Mouse (Mus musculus) embryonic fibroblast, embryonic 13.5 days (primary cell): Measurements from ENCODE around the gene Slc22a20. TPM values are rescaled to one million over a fixed set of nuclear protein-coding genes. Genes with fewer than 3 reads are reported as not detected.

Experiments
- H3K27ac ChIP-seq: 2 replicates; pipeline ENCODE4 v1.5.1; 2012; ENCODE audit warnings: low read length, control low read depth, inconsistent platforms; ENCODE audit not compliant: insufficient read depth
- H3K4me1 ChIP-seq: 2 replicates; pipeline ENCODE4 v1.6.1; 2011; ENCODE audit warnings: low read length; ENCODE audit not compliant: control insufficient read depth, insufficient read depth
- H3K4me3 ChIP-seq: 2 replicates; pipeline ENCODE4 v1.5.1; 2011; ENCODE audit warnings: mild to moderate bottlenecking, control low read depth, low read length; ENCODE audit not compliant: insufficient read depth
- CTCF ChIP-seq: IDR thresholded peaks from 2 replicates; pipeline ENCODE4 v1.5.1; 2011; ENCODE audit warnings: mild to moderate bottlenecking, control low read depth, low read length, moderate library complexity, borderline replicate concordance; ENCODE audit not compliant: insufficient read depth
- POLR2A ChIP-seq: IDR thresholded peaks from 2 replicates; pipeline ENCODE4 v1.6.1; 2011; ENCODE audit warnings: low read depth, mild to moderate bottlenecking, control low read depth, low read length, moderate library complexity
- polyA plus RNA-seq: library from polyadenylated mRNA; stranded (reverse); fragments of >200 nt; gene quantifications from 2 replicates; pipeline ENCODE4 v1.2.4, GENCODE M21; 2011; ENCODE audit warnings: low read depth; ENCODE audit not compliant: missing spikeins, insufficient read length

Slc22a20 gene
- polyA plus RNA-seq, 1 experiment: not detected

- H3K4me3 ChIP-seq: no peak overlapping the region
- TF ChIP-seq POLR2A (no peak), CTCF (no peak)
- no peak overlapping the region for H3K27ac ChIP-seq
- H3K4me1 ChIP-seq: peaks cover 20% of the 10 kb centered on the region
Observed at GRCm38 (mm10) chr19:5942581-5942980, 43.4 kb downstream of the Slc22a20 start.

GRCm38 (mm10) chr19:5940656-5941055 lies 45.3 kb downstream of the Slc22a20 start:
- Histone ChIP-seq H3K4me3 (no peak overlapping the region), H3K27ac (peak overlapping the region; percentile 90), H3K4me1 (peaks cover 15% of the 10 kb centered on the region)
- TF ChIP-seq CTCF (no peak), POLR2A (no peak)

GRCm38 (mm10) chr19:5940173-5940572 lies 45.8 kb downstream of the Slc22a20 start:
- Histone ChIP-seq H3K27ac (peak overlapping the region; percentile 90), H3K4me1 (peaks cover 10% of the 10 kb centered on the region), H3K4me3 (no peak overlapping the region)
- no peak for TF ChIP-seq CTCF
- TF ChIP-seq POLR2A: no peak

- Histone ChIP-seq H3K27ac (peak overlapping the region; percentile 56), H3K4me1 (peaks cover 9% of the 10 kb centered on the region), H3K4me3 (no peak overlapping the region)
- no peak for TF ChIP-seq POLR2A
- TF ChIP-seq CTCF: no peak
Observed at GRCm38 (mm10) chr19:5939715-5940114, 46.2 kb downstream of the Slc22a20 start.

GRCm38 (mm10) chr19:5938516-5938915 lies 47.4 kb downstream of the Slc22a20 start:
- Histone ChIP-seq H3K4me3 (no peak overlapping the region), H3K27ac (no peak overlapping the region), H3K4me1 (peaks cover 9% of the 10 kb centered on the region)
- TF ChIP-seq CTCF: no peak
- TF ChIP-seq POLR2A: no peak

- H3K4me1 ChIP-seq: peaks cover 9% of the 10 kb centered on the region
- H3K27ac ChIP-seq: no peak overlapping the region
- H3K4me3 ChIP-seq: no peak overlapping the region
- TF ChIP-seq POLR2A: no peak
- no peak for TF ChIP-seq CTCF
Observed at GRCm38 (mm10) chr19:5937836-5938406, 48.0 kb downstream of the Slc22a20 start.

- Histone ChIP-seq H3K27ac (no peak overlapping the region), H3K4me3 (no peak overlapping the region), H3K4me1 (peaks cover 9% of the 10 kb centered on the region)
- TF ChIP-seq CTCF (no peak), POLR2A (no peak)
Observed at GRCm38 (mm10) chr19:5937095-5937835, 48.7 kb downstream of the Slc22a20 start.

- Histone ChIP-seq H3K27ac (no peak overlapping the region), H3K4me3 (no peak overlapping the region), H3K4me1 (peaks cover 8% of the 10 kb centered on the region)
- TF ChIP-seq CTCF (no peak), POLR2A (no peak)
Observed at GRCm38 (mm10) chr19:5935691-5936090, 50.3 kb downstream of the Slc22a20 start.

- H3K4me1 ChIP-seq: peaks cover 5% of the 10 kb centered on the region
- TF ChIP-seq CTCF (no peak), POLR2A (no peak)
- H3K27ac ChIP-seq: no peak overlapping the region
- H3K4me3 ChIP-seq: no peak overlapping the region
Observed at GRCm38 (mm10) chr19:5935266-5935665, 50.7 kb downstream of the Slc22a20 start.
